Mouse (Mus musculus) midbrain, embryonic 16.5 days (tissue): Measurements from ENCODE around the gene Muc13. TPM values are rescaled to one million over a fixed set of nuclear protein-coding genes. Genes with fewer than 3 reads are reported as not detected.

Experiments used
- ATAC-seq: fragments of 200-750 bp; cut with Nextera tagmentation; 2 replicates; pipeline ENCODE4 v1.8.0; 2017; ENCODE audit warnings: moderate TSS enrichment
- H3K27ac ChIP-seq: fragments of 300-500 bp; sonication (generic); 2 replicates; pipeline ENCODE4 v1.5.1; 2014; ENCODE audit warnings: mild to moderate bottlenecking, low read length, mixed read lengths
- H3K27me3 ChIP-seq: fragments of 300-500 bp; sonication (generic); 2 replicates; pipeline ENCODE4 v1.6.1; 2014; ENCODE audit warnings: low read depth, low read length, mixed read lengths; ENCODE audit not compliant: control insufficient read depth, insufficient read depth
- H3K36me3 ChIP-seq: fragments of 300-500 bp; sonication (generic); 2 replicates; pipeline ENCODE4 v1.6.1; 2014; ENCODE audit warnings: mild to moderate bottlenecking, low read length, moderate library complexity, mixed read lengths; ENCODE audit not compliant: control insufficient read depth, insufficient read depth
- H3K4me1 ChIP-seq: fragments of 300-500 bp; sonication (generic); 2 replicates; pipeline ENCODE4 v1.6.1; 2014; ENCODE audit warnings: mild to moderate bottlenecking, low read length, mixed read lengths; ENCODE audit not compliant: control insufficient read depth, insufficient read depth
- H3K4me2 ChIP-seq: fragments of 300-500 bp; sonication (generic); 2 replicates; pipeline ENCODE4 v1.6.1; 2014; ENCODE audit warnings: mild to moderate bottlenecking, low read length, mixed read lengths
- H3K4me3 ChIP-seq: fragments of 300-500 bp; sonication (generic); 2 replicates; pipeline ENCODE4 v1.5.1; 2014; ENCODE audit warnings: low read depth, mild to moderate bottlenecking, low read length, moderate library complexity, mixed read lengths
- H3K9ac ChIP-seq: fragments of 300-500 bp; sonication (generic); 2 replicates; pipeline ENCODE4 v1.6.1; 2014; ENCODE audit warnings: low read depth, low read length, mixed read lengths
- H3K9me3 ChIP-seq: fragments of 300-500 bp; sonication (generic); replicated peaks from 2 replicates; pipeline ENCODE4 v1.6.1; 2014; ENCODE audit warnings: mild to moderate bottlenecking, low read length, mixed read lengths; ENCODE audit not compliant: control insufficient read depth, poor library complexity, severe bottlenecking
- WGBS: fragments of 180-500 bp; shearing (Covaris S2); extraction: QIAGEN DNeasy Blood & Tissue Kit; methylation state at CpG from one replicate; pipeline ENCODE4 v1.1.7; 2014; 5-methylcytosine and 5-hydroxymethylcytosine counted together
- polyA plus RNA-seq: library from polyadenylated mRNA; unstranded; fragments of >200 nt; fragmentation: Nextera tagmentation; extraction: Ambion mirVana; gene quantifications from 2 replicates; pipeline ENCODE4 v1.2.1, GENCODE M21; 2015

Muc13 gene
- polyA plus RNA-seq, 1 experiment from 2014 or later: not detected

DNA sequence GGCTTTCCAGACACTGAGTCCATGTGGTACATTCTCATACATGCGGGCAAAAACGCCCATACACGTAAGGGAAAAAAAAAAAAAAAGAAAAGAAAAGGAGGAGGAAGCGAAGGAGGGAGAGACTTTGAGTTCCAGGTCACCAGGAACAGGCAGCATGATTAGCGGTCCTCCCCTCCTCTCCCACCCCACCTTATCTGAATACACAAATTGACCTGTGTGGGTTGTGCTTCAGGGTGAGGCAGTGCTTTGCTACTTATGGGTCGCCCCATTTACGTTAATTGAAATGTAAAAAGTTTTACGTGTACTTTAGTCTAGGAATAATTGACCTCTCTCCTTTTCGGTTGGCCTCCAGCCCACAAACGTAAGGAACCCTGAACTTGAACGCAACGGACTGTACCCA lies 27.5 kb upstream of the Muc13 start:
- no peak overlapping the region for H3K27ac ChIP-seq
- no peak overlapping the region for H3K4me3 ChIP-seq
- H3K4me1 ChIP-seq: peaks cover 11% of the 10 kb centered on the region
- no peaks in the 10 kb centered on the region for H3K27me3 ChIP-seq
- H3K4me2 ChIP-seq: no peak overlapping the region
- ATAC-seq: no peak
- no peak overlapping the region for H3K9ac ChIP-seq
- 88% methylated on average over 12 of the region's 12 CpGs for WGBS
- no peaks in the 10 kb centered on the region for H3K9me3 ChIP-seq
- no peaks in the 10 kb centered on the region for H3K36me3 ChIP-seq

DNA sequence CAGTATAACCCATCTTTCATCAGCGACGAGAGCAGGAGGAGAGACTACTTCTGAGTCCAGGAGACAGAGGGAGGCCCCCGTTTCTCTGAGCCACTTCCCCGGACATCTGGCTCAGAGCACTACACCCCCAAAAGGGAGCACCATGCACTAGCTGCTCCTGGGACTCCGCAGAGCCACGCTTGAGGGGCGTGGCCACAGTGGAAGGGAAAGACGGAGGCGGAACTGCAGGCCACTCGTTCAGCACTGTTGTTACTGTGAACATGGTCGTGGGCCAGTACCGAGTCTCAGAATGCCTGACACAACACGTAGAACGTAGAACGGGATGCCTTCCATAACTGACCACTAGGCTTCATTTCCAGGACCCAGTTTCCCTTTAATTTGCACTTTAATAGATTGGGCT lies 27.1 kb upstream of the Muc13 start:
- WGBS: 77% methylated on average over 15 of the region's 15 CpGs
- Histone ChIP-seq H3K27ac (no peak overlapping the region), H3K4me1 (peaks cover 11% of the 10 kb centered on the region), H3K4me3 (no peak overlapping the region), H3K9me3 (no peaks in the 10 kb centered on the region), H3K36me3 (no peaks in the 10 kb centered on the region), H3K27me3 (no peaks in the 10 kb centered on the region), H3K4me2 (no peak overlapping the region), H3K9ac (no peak overlapping the region)
- ATAC-seq: no peak

- Histone ChIP-seq H3K27me3 (no peaks in the 10 kb centered on the region), H3K9ac (no peak overlapping the region), H3K9me3 (no peaks in the 10 kb centered on the region), H3K4me3 (no peak overlapping the region), H3K27ac (no peak overlapping the region), H3K36me3 (no peaks in the 10 kb centered on the region), H3K4me2 (no peak overlapping the region), H3K4me1 (peaks cover 11% of the 10 kb centered on the region)
- WGBS: 94% methylated on average over 3 of the region's 3 CpGs
- ATAC-seq: no peak
Observed at GRCm38 (mm10) chr16:33768491-33769278, 25.2 kb upstream of the Muc13 start.

DNA sequence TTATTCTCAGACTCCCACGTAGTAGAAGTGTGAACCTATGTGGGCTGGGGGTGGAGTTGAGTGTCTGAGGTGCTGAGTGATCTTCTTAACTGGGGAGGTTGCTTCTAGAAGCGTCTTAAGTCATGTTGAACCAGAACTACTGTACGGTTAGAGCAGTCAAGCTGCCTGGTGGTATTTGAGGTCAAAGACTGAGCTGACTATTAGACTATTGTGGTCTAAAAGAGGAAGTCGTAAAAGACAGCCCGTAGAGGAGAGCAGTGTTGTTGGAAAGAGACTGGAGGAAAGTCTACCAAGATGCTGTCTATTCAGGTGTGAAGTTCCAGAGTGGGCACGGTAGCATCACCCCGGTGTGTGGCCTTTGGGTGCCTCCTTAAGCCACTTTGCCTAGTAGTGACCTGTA lies 24.0 kb upstream of the Muc13 start:
- 93% methylated on average over 7 of the region's 7 CpGs for WGBS

DNA sequence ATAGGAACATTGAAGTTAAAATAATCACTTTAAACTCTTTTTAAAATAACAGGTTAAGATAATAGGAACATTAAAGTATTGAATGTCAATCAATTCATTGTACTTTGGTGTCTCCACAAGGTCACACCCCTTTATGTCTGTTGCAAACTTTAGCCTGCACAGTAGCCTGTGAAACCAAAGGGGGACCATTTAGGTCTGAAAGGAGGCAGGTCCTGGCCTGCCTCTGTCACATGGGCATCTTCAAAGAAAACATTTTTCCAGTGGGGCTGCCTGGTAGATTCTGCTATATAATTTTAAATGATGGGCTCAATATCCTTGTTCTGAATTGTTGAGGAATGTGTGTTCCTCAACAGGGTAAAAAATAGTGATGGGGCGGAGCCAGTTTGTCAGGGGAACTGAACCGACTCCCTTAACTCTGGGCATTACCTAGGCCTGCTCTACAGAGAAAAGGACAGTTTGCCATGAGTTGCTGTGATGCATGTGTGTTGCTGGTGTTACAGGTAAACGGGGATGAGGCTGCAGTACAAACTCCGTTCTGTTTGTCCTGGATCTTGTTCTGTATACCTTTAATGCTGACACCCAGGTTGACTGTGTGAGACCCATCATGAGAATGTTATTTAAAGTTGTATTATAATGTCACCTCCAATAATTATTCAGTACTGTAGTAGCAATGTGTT lies 22.9 kb upstream of the Muc13 start:
- Histone ChIP-seq H3K4me2 (no peak overlapping the region), H3K36me3 (no peaks in the 10 kb centered on the region), H3K4me3 (no peak overlapping the region), H3K27ac (no peak overlapping the region), H3K9me3 (no peaks in the 10 kb centered on the region), H3K9ac (no peak overlapping the region), H3K4me1 (no peaks in the 10 kb centered on the region), H3K27me3 (no peaks in the 10 kb centered on the region)
- no peak for ATAC-seq
- WGBS: 97% methylated on average over 4 of the region's 4 CpGs

More for the DNA sequence above, 24.0 kb upstream of the Muc13 start:
- Histone ChIP-seq H3K9ac (no peak overlapping the region), H3K4me2 (no peak overlapping the region), H3K4me1 (peaks cover 1% of the 10 kb centered on the region), H3K27me3 (no peaks in the 10 kb centered on the region), H3K27ac (no peak overlapping the region), H3K36me3 (no peaks in the 10 kb centered on the region), H3K9me3 (no peaks in the 10 kb centered on the region), H3K4me3 (no peak overlapping the region)
- ATAC-seq: no peak

DNA sequence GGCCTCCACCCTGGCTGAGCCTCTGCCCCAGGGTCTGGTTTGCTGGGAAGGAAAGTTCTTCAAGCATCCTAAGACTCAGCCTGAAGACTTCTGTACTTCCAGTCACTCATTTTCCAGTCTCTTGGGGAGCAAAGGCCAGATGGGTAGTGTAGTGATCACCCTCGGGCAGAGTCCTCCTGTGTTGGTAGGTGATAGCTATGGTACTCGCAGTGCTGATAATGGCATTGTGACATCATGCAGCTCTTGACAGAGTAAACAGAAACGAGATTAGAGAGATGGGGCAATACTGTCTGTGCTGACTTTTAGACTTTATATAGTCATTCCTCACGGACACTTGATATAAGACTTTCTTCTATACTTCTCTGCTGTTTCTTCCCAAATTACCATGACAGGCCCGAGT lies 21.0 kb upstream of the Muc13 start:
- H3K36me3 ChIP-seq: no peaks in the 10 kb centered on the region
- no peaks in the 10 kb centered on the region for H3K27me3 ChIP-seq
- no peaks in the 10 kb centered on the region for H3K4me1 ChIP-seq
- no peak overlapping the region for H3K9ac ChIP-seq
- H3K9me3 ChIP-seq: no peaks in the 10 kb centered on the region
- H3K4me2 ChIP-seq: no peak overlapping the region
- ATAC-seq: no peak
- 89% methylated on average over 5 of the region's 5 CpGs for WGBS
- no peak overlapping the region for H3K4me3 ChIP-seq
- no peak overlapping the region for H3K27ac ChIP-seq

DNA sequence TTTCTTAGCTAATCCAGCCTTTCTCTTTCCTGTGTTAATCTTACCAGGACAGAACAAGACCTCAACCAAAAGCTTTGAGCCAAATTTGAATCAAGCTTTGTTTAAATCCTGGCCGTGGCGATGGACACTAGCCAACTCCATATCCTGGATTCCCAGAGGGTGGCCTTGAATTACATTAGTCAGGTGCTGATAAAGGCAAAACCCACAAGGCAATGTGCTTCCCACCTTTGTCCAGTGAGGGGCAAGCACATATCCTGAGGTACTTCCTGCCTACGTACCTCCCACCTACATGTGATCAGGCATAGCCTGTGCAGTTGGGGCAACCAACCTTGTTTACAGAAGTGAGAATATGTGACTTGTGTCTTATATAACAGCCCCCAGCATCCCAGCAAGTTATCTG lies 18.9 kb upstream of the Muc13 start:
- Histone ChIP-seq H3K4me1 (no peaks in the 10 kb centered on the region), H3K9me3 (no peaks in the 10 kb centered on the region), H3K36me3 (no peaks in the 10 kb centered on the region), H3K27me3 (no peaks in the 10 kb centered on the region), H3K27ac (no peak overlapping the region), H3K9ac (no peak overlapping the region), H3K4me3 (no peak overlapping the region), H3K4me2 (no peak overlapping the region)
- 53% methylated on average over 3 of the region's 3 CpGs for WGBS
- no peak for ATAC-seq

GRCm38 (mm10) chr16:33775733-33776335 lies 18.0 kb upstream of the Muc13 start:
- H3K9me3 ChIP-seq: no peaks in the 10 kb centered on the region
- H3K9ac ChIP-seq: no peak overlapping the region
- no peaks in the 10 kb centered on the region for H3K27me3 ChIP-seq
- H3K36me3 ChIP-seq: no peaks in the 10 kb centered on the region
- 89% methylated on average over 1 of the region's 1 CpGs for WGBS
- no peak overlapping the region for H3K4me2 ChIP-seq
- no peak overlapping the region for H3K27ac ChIP-seq
- H3K4me3 ChIP-seq: no peak overlapping the region
- ATAC-seq: no peak
- no peaks in the 10 kb centered on the region for H3K4me1 ChIP-seq
